Mouse (Mus musculus) neural tube, embryonic 12.5 days (tissue): ENCODE data around the gene Ndufab1. TPM values are rescaled to one million over a fixed set of nuclear protein-coding genes. Genes with fewer than 3 reads are reported as not detected.
A peak's percentile ranks its signal among the peaks of the same experiment; 100 is the strongest.
"Not testable (repeated sequence)": the region's sequence is repeated elsewhere in the genome, so short reads cannot be mapped to it uniquely, and the experiment has no call there.

Experiments used
- ATAC-seq: fragments of 200-750 bp; cut with Nextera tagmentation; 2 replicates; pipeline ENCODE4 v1.8.0; 2017; ENCODE audit warnings: low read depth, mild to moderate bottlenecking, moderate TSS enrichment, moderate library complexity; ENCODE audit not compliant: low FRiP score
- H3K27ac ChIP-seq: fragments of 300-500 bp; sonication (generic); 2 replicates; pipeline ENCODE4 v1.5.1; 2016
- H3K27me3 ChIP-seq: fragments of 300-500 bp; sonication (generic); replicated peaks from 2 replicates; pipeline ENCODE4 v1.6.1; 2016; ENCODE audit warnings: mild to moderate bottlenecking
- H3K36me3 ChIP-seq: fragments of 300-500 bp; sonication (generic); 2 replicates; pipeline ENCODE4 v1.6.1; 2016; ENCODE audit warnings: mild to moderate bottlenecking
- H3K4me1 ChIP-seq: fragments of 300-500 bp; sonication (generic); 2 replicates; pipeline ENCODE4 v1.6.1; 2016
- H3K4me2 ChIP-seq: fragments of 300-500 bp; sonication (generic); replicated peaks from 2 replicates; pipeline ENCODE4 v1.6.1; 2016; ENCODE audit warnings: mild to moderate bottlenecking
- H3K4me3 ChIP-seq: fragments of 300-500 bp; sonication (generic); 2 replicates; pipeline ENCODE4 v1.5.1; 2016
- H3K9ac ChIP-seq: fragments of 300-500 bp; sonication (generic); 2 replicates; pipeline ENCODE4 v1.6.1; 2016; ENCODE audit warnings: mild to moderate bottlenecking
- H3K9me3 ChIP-seq: fragments of 300-500 bp; sonication (generic); 2 replicates; pipeline ENCODE4 v1.6.1; 2016; ENCODE audit warnings: mild to moderate bottlenecking
- WGBS: fragments of 180-500 bp; shearing (Covaris S2); methylation state at CpG from one replicate; pipeline ENCODE4 v1.1.7; 2016; 5-methylcytosine and 5-hydroxymethylcytosine counted together
- polyA plus RNA-seq: library from polyadenylated mRNA; unstranded; fragments of >200 nt; fragmentation: Nextera tagmentation; extraction: Ambion mirVana; gene quantifications from 2 replicates; pipeline ENCODE4 v1.2.1, GENCODE M21; 2016

Gene Ndufab1
- polyA plus RNA-seq, 1 experiment from 2014 or later: 624 TPM

GRCm38 (mm10) chr7:122101014-122101746, 506 bp downstream of the Ndufab1 start:
- peak; percentile 65 for ATAC-seq

GRCm38 (mm10) chr7:122099222-122099621, 2.5 kb downstream of the Ndufab1 start:
- H3K4me1 ChIP-seq: peaks cover 8% of the 10 kb centered on the region
- no peak overlapping the region for H3K4me3 ChIP-seq
- H3K4me2 ChIP-seq: no peak overlapping the region
- no peak overlapping the region for H3K9ac ChIP-seq
- no peaks in the 10 kb centered on the region for H3K9me3 ChIP-seq
- peaks cover 30% of the 10 kb centered on the region for H3K36me3 ChIP-seq
- no peak overlapping the region for H3K27ac ChIP-seq
- WGBS: 78% methylated on average over 4 of the region's 4 CpGs
- no peaks in the 10 kb centered on the region for H3K27me3 ChIP-seq
- no peak for ATAC-seq

More at GRCm38 (mm10) chr7:122101014-122101746, 506 bp downstream of the Ndufab1 start:
- Histone ChIP-seq H3K4me3 (peak overlapping the region; percentile 82), H3K4me2 (peak overlapping the region; percentile 80), H3K36me3 (peaks cover 11% of the 10 kb centered on the region), H3K9ac (peak overlapping the region; percentile 84)
- not testable (repeated sequence) for H3K4me1 ChIP-seq, H3K9me3 ChIP-seq, H3K27me3 ChIP-seq, H3K27ac ChIP-seq
- WGBS: 7% methylated on average over 28 of the region's 28 CpGs

- WGBS: 95% methylated on average over 3 of the region's 3 CpGs
- Histone ChIP-seq H3K27me3 (no peaks in the 10 kb centered on the region), H3K9me3 (no peaks in the 10 kb centered on the region), H3K9ac (no peak overlapping the region), H3K4me2 (no peak overlapping the region), H3K4me1 (peaks cover 8% of the 10 kb centered on the region), H3K4me3 (no peak overlapping the region), H3K36me3 (peaks cover 40% of the 10 kb centered on the region), H3K27ac (no peak overlapping the region)
- no peak for ATAC-seq
These were observed 3.7 kb downstream of the Ndufab1 start for GRCm38 (mm10) chr7:122098009-122098408.

DNA sequence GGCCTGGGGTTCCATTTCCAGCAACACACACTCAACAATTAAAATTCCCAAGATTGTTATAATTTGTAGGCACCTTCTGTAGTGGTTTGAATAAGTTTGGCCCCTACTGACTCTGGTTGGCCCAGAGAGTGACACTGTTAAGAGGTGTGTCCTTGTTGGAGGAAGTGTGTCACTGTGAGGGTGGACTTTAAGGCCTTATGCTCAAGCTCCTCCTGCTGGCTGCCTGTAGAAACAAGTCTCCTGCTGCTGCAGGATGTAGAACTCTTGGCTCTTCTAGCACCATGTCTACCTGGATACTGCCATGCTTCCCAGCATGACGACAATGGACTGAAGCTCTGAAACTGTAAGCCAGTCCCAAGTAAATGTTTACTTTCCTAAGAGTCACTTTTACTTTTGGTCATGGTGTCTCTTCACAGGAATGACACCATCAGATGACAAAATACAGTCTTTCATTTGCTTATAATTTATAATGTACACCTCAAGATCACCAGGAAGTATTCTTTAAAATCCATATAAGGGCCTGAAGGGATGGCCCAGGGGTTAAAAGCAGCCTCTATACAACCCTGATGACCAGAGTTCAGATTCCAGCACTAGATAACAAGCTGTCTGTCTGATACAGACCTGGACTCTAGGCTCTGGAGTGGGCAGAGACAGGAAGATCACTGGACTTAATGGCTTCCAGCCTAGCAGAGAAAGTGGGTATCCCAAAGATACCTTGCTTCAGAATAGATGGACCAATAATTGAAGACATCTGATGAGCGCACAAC, 6.9 kb downstream of the Ndufab1 start:
- ATAC-seq: no peak
- Histone ChIP-seq H3K27ac (no peak overlapping the region), H3K36me3 (peaks cover 70% of the 10 kb centered on the region), H3K4me2 (no peak overlapping the region), H3K4me1 (no peaks in the 10 kb centered on the region), H3K9ac (no peak overlapping the region), H3K4me3 (no peak overlapping the region), H3K9me3 (no peaks in the 10 kb centered on the region), H3K27me3 (no peaks in the 10 kb centered on the region)
- 95% methylated on average over 2 of the region's 2 CpGs for WGBS

DNA sequence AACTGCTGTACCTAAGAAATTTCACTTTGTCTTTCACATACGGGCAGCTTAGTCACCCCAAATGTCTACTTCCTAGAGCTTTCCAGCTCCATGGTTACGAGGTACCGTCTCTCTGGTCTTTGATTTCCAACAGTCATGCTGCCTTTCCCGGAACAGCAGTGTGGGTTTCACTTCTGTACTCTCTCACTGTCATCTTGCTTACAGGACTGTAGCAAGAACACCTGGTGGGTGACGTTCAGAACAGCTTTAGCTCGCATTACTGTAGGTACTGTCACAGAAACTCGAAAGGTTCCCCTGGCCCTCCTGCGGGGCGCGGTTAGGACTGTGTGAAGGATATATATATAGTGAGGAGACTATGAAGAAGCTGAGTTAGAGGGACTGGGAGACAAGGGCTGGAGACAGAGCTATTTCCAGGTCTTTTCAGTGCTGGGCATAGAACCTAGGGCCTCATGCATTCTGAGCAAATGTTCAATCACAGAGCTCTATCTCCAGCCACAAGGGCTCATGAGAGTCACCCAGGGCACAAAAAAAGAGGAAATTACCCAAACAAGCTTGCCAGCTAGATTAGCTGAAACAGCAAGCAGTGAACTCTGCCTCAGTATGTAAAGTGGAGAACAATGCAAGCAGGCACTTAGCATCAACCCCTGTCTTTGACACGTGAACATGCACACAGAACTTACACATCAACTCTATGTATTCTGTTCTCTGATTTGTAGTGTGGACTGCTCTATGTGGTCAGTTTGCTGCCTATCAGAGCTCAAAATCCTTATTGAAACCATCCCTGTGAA, 14.3 kb downstream of the Ndufab1 start:
- H3K9ac ChIP-seq: no peak overlapping the region
- H3K4me1 ChIP-seq: no peaks in the 10 kb centered on the region
- H3K27me3 ChIP-seq: no peaks in the 10 kb centered on the region
- ATAC-seq: no peak
- no peak overlapping the region for H3K4me2 ChIP-seq
- 94% methylated on average over 11 of the region's 11 CpGs for WGBS
- H3K27ac ChIP-seq: no peak overlapping the region
- H3K4me3 ChIP-seq: no peak overlapping the region
- peaks cover 75% of the 10 kb centered on the region for H3K36me3 ChIP-seq
- no peaks in the 10 kb centered on the region for H3K9me3 ChIP-seq

GRCm38 (mm10) chr7:122081071-122081470, 20.6 kb downstream of the Ndufab1 start:
- Histone ChIP-seq H3K4me1 (no peaks in the 10 kb centered on the region), H3K27ac (no peak overlapping the region), H3K4me2 (no peak overlapping the region), H3K9me3 (no peaks in the 10 kb centered on the region), H3K9ac (no peak overlapping the region), H3K4me3 (no peak overlapping the region), H3K36me3 (peaks cover 71% of the 10 kb centered on the region), H3K27me3 (no peaks in the 10 kb centered on the region)
- WGBS: 92% methylated on average over 1 of the region's 1 CpGs
- ATAC-seq: no peak

DNA sequence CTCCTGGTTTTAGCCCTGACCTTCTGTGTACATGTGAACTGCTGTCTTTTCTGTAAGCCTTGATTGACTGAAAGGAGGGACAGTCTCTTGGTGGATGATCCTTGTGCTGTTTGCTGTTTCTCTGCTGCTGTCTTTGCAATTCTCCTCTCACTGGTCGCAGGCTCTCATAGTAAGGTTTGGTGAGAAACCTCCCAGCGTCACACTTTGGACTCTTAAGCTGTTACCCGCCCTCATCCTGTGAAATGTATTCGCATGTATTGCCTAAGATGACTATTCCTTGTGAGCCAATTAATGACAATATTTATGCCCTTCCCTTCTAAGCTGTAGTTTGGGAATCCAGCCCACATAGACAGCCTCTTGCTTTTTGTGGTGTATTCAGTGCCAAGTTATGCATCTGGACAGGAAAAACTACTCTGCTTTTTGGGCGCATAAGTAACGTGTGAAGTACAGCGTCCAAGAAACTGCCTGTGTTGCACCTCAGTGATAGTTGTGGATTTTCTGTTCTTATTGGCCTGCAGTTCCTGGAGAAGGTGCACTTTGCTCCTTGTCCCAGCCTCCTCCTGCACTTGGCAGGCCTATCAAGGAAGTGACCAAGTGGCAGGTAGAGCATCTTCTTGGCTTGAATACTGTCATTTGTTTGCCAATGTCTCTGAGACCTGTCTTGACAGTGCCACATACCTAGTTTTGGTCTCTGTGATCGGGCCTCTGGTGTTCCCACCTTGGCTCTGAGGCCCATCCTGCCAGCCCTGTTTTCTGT, 21.7 kb downstream of the Ndufab1 start:
- peaks cover 73% of the 10 kb centered on the region for H3K36me3 ChIP-seq
- no peak for ATAC-seq
- no peak overlapping the region for H3K4me2 ChIP-seq
- no peak overlapping the region for H3K4me3 ChIP-seq
- no peaks in the 10 kb centered on the region for H3K9me3 ChIP-seq
- no peaks in the 10 kb centered on the region for H3K27me3 ChIP-seq
- no peak overlapping the region for H3K9ac ChIP-seq
- no peak overlapping the region for H3K27ac ChIP-seq
- H3K4me1 ChIP-seq: no peaks in the 10 kb centered on the region
- 96% methylated on average over 8 of the region's 8 CpGs for WGBS

DNA sequence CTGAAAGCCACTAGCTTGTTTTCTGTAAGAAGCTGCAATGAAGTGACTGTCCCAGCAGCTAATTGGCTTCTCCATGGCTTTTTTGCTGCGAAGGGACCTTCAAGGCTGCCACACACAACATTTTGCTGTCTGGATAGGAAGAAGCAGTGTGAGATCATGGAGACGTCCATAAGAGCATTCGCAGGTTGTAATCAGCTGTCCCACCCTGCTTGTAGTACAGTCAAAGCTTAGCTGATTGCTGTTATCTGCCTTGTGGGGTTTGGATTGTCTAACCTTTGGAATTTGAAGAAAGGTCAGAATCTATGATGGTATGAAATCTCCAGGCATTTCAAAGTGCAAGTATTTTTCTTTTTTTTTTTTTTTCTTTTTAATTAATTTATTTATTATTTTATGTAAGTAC, 27.3 kb downstream of the Ndufab1 start:
- Histone ChIP-seq H3K27me3 (no peaks in the 10 kb centered on the region), H3K9ac (no peak overlapping the region), H3K4me3 (no peak overlapping the region), H3K27ac (no peak overlapping the region), H3K36me3 (peaks cover 83% of the 10 kb centered on the region), H3K4me2 (no peak overlapping the region), H3K4me1 (no peaks in the 10 kb centered on the region), H3K9me3 (no peaks in the 10 kb centered on the region)
- no peak for ATAC-seq
- WGBS: 89% methylated on average over 3 of the region's 3 CpGs

GRCm38 (mm10) chr7:122067517-122068381, 33.9 kb downstream of the Ndufab1 start:
- H3K4me2 ChIP-seq: peak overlapping the region; percentile 79
- peak; percentile 56 for ATAC-seq
- H3K9me3 ChIP-seq: no peaks in the 10 kb centered on the region
- peak overlapping the region; percentile 88 for H3K27ac ChIP-seq
- peaks cover 25% of the 10 kb centered on the region for H3K36me3 ChIP-seq
- no peaks in the 10 kb centered on the region for H3K27me3 ChIP-seq
- peak overlapping the region; percentile 97 for H3K9ac ChIP-seq
- H3K4me1 ChIP-seq: peaks cover 19% of the 10 kb centered on the region
- H3K4me3 ChIP-seq: peak overlapping the region; percentile 100
- 2% methylated on average over 58 of the region's 58 CpGs for WGBS

DNA sequence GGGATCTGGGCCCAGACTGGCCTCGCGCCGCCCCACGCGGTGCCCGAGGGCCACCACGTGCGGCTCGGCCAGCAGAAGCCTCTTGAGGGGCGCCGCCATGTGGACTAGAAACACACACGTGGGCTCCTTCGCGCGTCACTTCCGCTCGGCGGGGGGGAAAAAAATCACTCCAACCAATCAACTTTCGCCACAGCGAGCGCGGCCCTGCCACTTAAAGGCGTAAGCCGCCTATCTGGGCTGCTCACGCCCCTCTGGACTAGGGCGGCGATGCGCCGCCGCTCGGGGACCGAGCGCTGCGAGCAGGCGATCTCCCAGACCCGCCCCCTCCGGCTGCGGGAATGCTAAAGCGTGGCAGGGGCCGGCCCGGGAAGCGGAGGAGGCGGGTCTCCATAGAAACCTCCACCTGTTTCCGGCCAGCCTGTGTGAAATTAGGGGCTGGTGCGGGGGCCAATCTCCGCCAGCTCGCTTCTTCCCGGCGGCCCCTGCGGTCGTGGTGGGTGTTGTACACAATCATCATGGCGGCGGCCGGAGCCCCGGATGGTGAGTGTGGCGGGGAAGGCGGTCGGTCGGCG, 34.7 kb downstream of the Ndufab1 start, which contains the start of the genes Ubfd1 and Ears2:
TSS of gene Ubfd1 (plus strand) at position 231 of the 572 bp plus-strand sequence.
TSS of gene Ears2 (minus strand) at position 319 of the 572 bp plus-strand sequence.
- peak within 1 kb of the TSS; percentile 100 for H3K4me3 ChIP-seq
- H3K27ac ChIP-seq: peak within 1 kb of the TSS; percentile 88
- WGBS: under 1% methylated on average over 60 of the region's 60 CpGs
- H3K36me3 ChIP-seq: peaks cover 20% of the 10 kb centered on the region
- no peaks in the 10 kb centered on the region for H3K27me3 ChIP-seq
- ATAC-seq: peak; percentile 98
- H3K9me3 ChIP-seq: no peaks in the 10 kb centered on the region
- peaks cover 19% of the 10 kb centered on the region for H3K4me1 ChIP-seq
- H3K9ac ChIP-seq: peak within 1 kb of the TSS; percentile 97
- peak within 1 kb of the TSS; percentile 79 for H3K4me2 ChIP-seq
